In genomic region chr11:109187631-109188184, GRCm38 (mm10) we compare ENCODE assay signal across 39 mouse cellular contexts. TPM values are rescaled to one million over a fixed set of nuclear protein-coding genes. Genes with fewer than 3 reads are reported as not detected.
DNase-seq lines count a peak whose midpoint lies in the region; ATAC-seq and TF ChIP-seq lines count a peak whose summit lies in the region.
"Had no signal": no experiment of that assay in that cellular context is flagged by ENCODE, and none has a peak within 500 bp of the region (broad histone marks: within the 10 kb centered on the region; RNA-seq: fewer than 3 reads in every experiment).

No protein-coding gene starts in this region.

- WGBS in kidney, embryonic 15.5 days = 45% methylated on average over 6 of the region's 6 CpGs
- 34% methylated on average over 6 of the region's 6 CpGs for WGBS in intestine, postnatal 0 days

- no peaks in the 10 kb centered on the region for H3K27me3 ChIP-seq in kidney, embryonic 15.5 days
- H3K27me3 ChIP-seq in intestine, postnatal 0 days (replicated peaks; ENCODE audit: control insufficient read depth, insufficient read depth, low read length) = no peaks in the 10 kb centered on the region
- H3K27me3 ChIP-seq: hindbrain, embryonic 15.5 days; limb, embryonic 12.5 days; liver, embryonic 15.5 days had no signal

- H3K4me3 ChIP-seq in kidney, embryonic 15.5 days (replicated peaks) = no peak overlapping the region
- H3K4me3 ChIP-seq in intestine, postnatal 0 days (ENCODE audit: low read depth, low read length) = no peak overlapping the region
- H3K4me3 ChIP-seq: erythroblast, embryonic 14.5 days; gastrocnemius, adult 2 months; heart, embryonic 13.5 days; hindbrain, embryonic 15.5 days; limb, embryonic 12.5 days; liver, embryonic 15.5 days had no signal

- H3K9ac ChIP-seq in kidney, embryonic 15.5 days = no peak overlapping the region
- H3K9ac ChIP-seq in intestine, postnatal 0 days (ENCODE audit: low read depth, low read length) = no peak overlapping the region
- H3K9ac ChIP-seq: heart, embryonic 13.5 days; hindbrain, embryonic 15.5 days; limb, embryonic 12.5 days; liver, embryonic 15.5 days; lung, embryonic 14.5 days had no signal

- H3K36me3 ChIP-seq in kidney, embryonic 15.5 days = no peaks in the 10 kb centered on the region
- H3K36me3 ChIP-seq in intestine, postnatal 0 days (ENCODE audit: control insufficient read depth, insufficient read depth) = no peaks in the 10 kb centered on the region
- H3K36me3 ChIP-seq: heart, embryonic 13.5 days; hindbrain, embryonic 15.5 days; limb, embryonic 12.5 days; liver, embryonic 15.5 days had no signal

- 0 out of 2 replicates have a peak, but pooled peaks have one; percentile 16 for ATAC-seq in kidney, embryonic 15.5 days (replicated peaks; ENCODE audit: low FRiP score)
- ATAC-seq in intestine, postnatal 0 days = peak; percentile 90
- ATAC-seq: forebrain, embryonic 16.5 days; inflammation-experienced regulatory T-cells, adult 6 months had no signal

- H3K4me1 ChIP-seq in kidney, embryonic 15.5 days = no peaks in the 10 kb centered on the region
- H3K4me1 ChIP-seq in intestine, postnatal 0 days (replicated peaks; ENCODE audit: control insufficient read depth, insufficient read depth, low read length) = peaks cover 3% of the 10 kb centered on the region; the same call in 1 of the 2 replicates
- H3K4me1 ChIP-seq: heart, embryonic 13.5 days; hindbrain, embryonic 15.5 days; liver, embryonic 15.5 days had no signal

- TF ChIP-seq CTCF in intestine, postnatal 0 days (IDR thresholded peaks at IDR 0.05; ENCODE audit: low read depth) = no peak

- H3K4me2 ChIP-seq in kidney, embryonic 15.5 days = no peak overlapping the region
- no peak overlapping the region; the same call in 1 of the 2 replicates for H3K4me2 ChIP-seq in intestine, postnatal 0 days (replicated peaks; ENCODE audit: low read depth)
- H3K4me2 ChIP-seq: heart, embryonic 13.5 days; hindbrain, embryonic 15.5 days; limb, embryonic 12.5 days; liver, embryonic 15.5 days; lung, embryonic 14.5 days had no signal

- no peak for DNase-seq in kidney, postnatal 10 days
- DNase-seq in cerebellum, adult 18-20 months = peak; percentile 18 to 25
- peak; percentile 53 to 60 for DNase-seq in cerebellum, postnatal 10 days
- no peak for DNase-seq in gastrocnemius, postnatal 10 days
- DNase-seq in spleen, postnatal 14 days (ENCODE audit: low spot score in 2 of 2) = no peak
- no peak for DNase-seq in right cerebral cortex, postnatal 14 days
- DNase-seq: adrenal gland, adult 8-10 months; gastrocnemius, adult 2 months; heart, postnatal 10 days; kidney, adult 9 months; kidney, postnatal 36 days; layer of hippocampus, postnatal 36 days; lung, embryonic 14.5 days; lung, postnatal 14 days; midbrain, embryonic 14.5 days; retina, postnatal 1 day; right cerebral cortex, postnatal 25 days; spleen, adult 18-20 months; thymus, postnatal 4 days had no signal

- no peaks in the 10 kb centered on the region for H3K9me3 ChIP-seq in kidney, embryonic 15.5 days (replicated peaks)
- no peaks in the 10 kb centered on the region for H3K9me3 ChIP-seq in intestine, postnatal 0 days (ENCODE audit: control insufficient read depth)
- H3K9me3 ChIP-seq: heart, embryonic 13.5 days; hindbrain, embryonic 15.5 days; limb, embryonic 12.5 days; liver, embryonic 15.5 days had no signal

- H3K27ac ChIP-seq in kidney, embryonic 15.5 days = no peak overlapping the region
- peak overlapping the region; percentile 1; the same call in 1 of the 2 replicates for H3K27ac ChIP-seq in intestine, postnatal 0 days (ENCODE audit: low read depth, low read length)
- H3K27ac ChIP-seq: gastrocnemius, adult 2 months; heart, embryonic 13.5 days; hindbrain, embryonic 15.5 days; limb, embryonic 12.5 days; liver, embryonic 15.5 days had no signal

RNA-seq across cellular contexts. Expression of gene E030025P04Rik, which starts 43.5 kb away (rescaled TPM):
- not detected in 2 replicates for polyA plus RNA-seq in kidney, embryonic 15.5 days (2015; fragmentation: Nextera tagmentation; extraction: Ambion mirVana)
- polyA plus RNA-seq in intestine, postnatal 0 days (2015; fragmentation: Nextera tagmentation; extraction: Ambion mirVana) = not detected in 2 replicates
- total RNA-seq in gastrocnemius, postnatal 10 days (2021) = not detected
- total RNA-seq: adrenal gland, adult 8-10 months; gastrocnemius, adult 2 months; gastrocnemius, postnatal 4 days; heart, adult 8-10 months; heart, postnatal 10 days; hematopoietic stem cell, adult 5-6 weeks; layer of hippocampus, postnatal 36 days; liver, adult 2 months; MEL; monocyte, adult 5-6 weeks had no signal
- polyA plus RNA-seq: cortical plate, adult 2 months; embryonic facial prominence, embryonic 14.5 days; erythroblast, embryonic 14.5 days; forebrain, embryonic 11.5 days; forebrain, embryonic 16.5 days; heart, embryonic 13.5 days; hindbrain, embryonic 15.5 days; inflammation-experienced regulatory T-cells, adult 6 months; limb, embryonic 12.5 days; liver, adult 2 months; liver, embryonic 15.5 days; lung, embryonic 14.5 days; midbrain, embryonic 14.5 days; neural tube, embryonic 14.5 days; thymus, postnatal 0 days had no signal

Comparison
In these comparisons a context has a peak if more than half of its experiments do, and no peak if none do; other contexts are left out.
1. DNase-seq: peak in cerebellum, adult 18-20 months (2 of 2) and cerebellum, postnatal 10 days (2 of 2); none in kidney, postnatal 10 days (single experiment), gastrocnemius, postnatal 10 days (single experiment), spleen, postnatal 14 days (0 of 2) and right cerebral cortex, postnatal 14 days (single experiment).